Mouse (Mus musculus) ES-E14 (cell line): ENCODE results near the gene Rubcnl. TPM values are rescaled to one million over a fixed set of nuclear protein-coding genes. Genes with fewer than 3 reads are reported as not detected.

ENCODE experiments used
- DNase-seq: peaks from one replicate; pipeline ENCODE4 v3.0.0-alpha.2; 2013; ENCODE audit warnings: low read depth, low spot score
- H3K27ac ChIP-seq: 2 replicates; pipeline ENCODE4 v1.5.1; 2012; ENCODE audit warnings: low read depth, mild to moderate bottlenecking, low read length, moderate library complexity, mixed read lengths; ENCODE audit not compliant: poor library complexity, insufficient read depth, severe bottlenecking
- H3K36me3 ChIP-seq: 2 replicates; pipeline ENCODE4 v1.6.1; 2012; ENCODE audit warnings: mild to moderate bottlenecking, low read length, moderate library complexity, mixed read lengths; ENCODE audit not compliant: control insufficient read depth, poor library complexity, insufficient read depth, severe bottlenecking
- H3K4me1 ChIP-seq, 2 experiments: fragments of 150-350 bp in 1 of 2; sonication (generic) in 1 of 2; 2 replicates each; pipeline ENCODE4 v1.6.1; 2012; ENCODE audit warnings: low read length in 2 of 2, mild to moderate bottlenecking in 1 of 2, mixed read lengths in 1 of 2; ENCODE audit not compliant: control insufficient read depth in 2 of 2, insufficient read depth in 2 of 2, poor library complexity in 1 of 2
- H3K4me3 ChIP-seq, 2 experiments: fragments of 150-350 bp in 1 of 2; sonication (generic) in 1 of 2; 2 replicates each; pipeline ENCODE4 v1.5.1; 2012; ENCODE audit warnings: low read length in 2 of 2, low read depth in 1 of 2, mild to moderate bottlenecking in 1 of 2, mixed read lengths in 1 of 2; ENCODE audit not compliant: insufficient read depth in 1 of 2, poor library complexity in 1 of 2, severe bottlenecking in 1 of 2
- H3K9ac ChIP-seq: 2 replicates; pipeline ENCODE4 v1.6.1; 2012; ENCODE audit warnings: low read depth, mild to moderate bottlenecking, low read length, mixed read lengths; ENCODE audit not compliant: poor library complexity, insufficient read depth, severe bottlenecking
- H3K9me3 ChIP-seq: fragments of 150-350 bp; sonication (generic); 2 replicates; pipeline ENCODE4 v1.6.1; 2012; ENCODE audit warnings: low read depth, mild to moderate bottlenecking, low read length; ENCODE audit not compliant: control insufficient read depth, insufficient read depth
- CHD2 ChIP-seq: IDR thresholded peaks from 2 replicates; pipeline ENCODE4 v1.6.1; 2014; ENCODE audit warnings: mild to moderate bottlenecking, low read depth, low read length, inconsistent platforms
- HCFC1 ChIP-seq: IDR thresholded peaks from 2 replicates; pipeline ENCODE4 v1.6.1; 2012; ENCODE audit warnings: low read length, inconsistent platforms, borderline replicate concordance; ENCODE audit not compliant: insufficient read depth
- MAFK ChIP-seq: IDR thresholded peaks from 2 replicates; pipeline ENCODE4 v1.6.1; 2014; ENCODE audit warnings: mild to moderate bottlenecking, low read depth, low read length, inconsistent platforms; ENCODE audit not compliant: insufficient read depth
- ZC3H11A ChIP-seq: IDR thresholded peaks from 2 replicates; pipeline ENCODE4 v1.6.1; 2012; ENCODE audit warnings: low read depth, mild to moderate bottlenecking, inconsistent platforms, low read length, borderline replicate concordance
- ZNF384 ChIP-seq: IDR thresholded peaks from 2 replicates; pipeline ENCODE4 v1.6.1; 2012; ENCODE audit warnings: low read depth, low read length, inconsistent platforms
- in situ Hi-C, 2 experiments: fragments of 600-800 bp; cut with MboI; formaldehyde crosslinking; loops; one replicate each; pipeline ENCODE4 v1.15.1; 2025; ENCODE audit warnings: low sequenced_read_pairs in 2 of 2, inconsistent platforms in 1 of 2; ENCODE audit not compliant: unreplicated experiment in 2 of 2
- total RNA-seq: library from RNA; depleted of rRNA; stranded (reverse); fragments of 300-350 nt; gene quantifications from 2 replicates; pipeline ENCODE4 v1.2.3, GENCODE M21; 2012; rRNA removed

The Rubcnl gene
- total RNA-seq, 1 experiment, result 0.09 TPM

- no peak for TF ChIP-seq HCFC1
- no peak for TF ChIP-seq MAFK
- TF ChIP-seq ZNF384, result no peak
- no peak for TF ChIP-seq ZC3H11A
- TF ChIP-seq CHD2, result no peak
- H3K36me3 ChIP-seq, result no peaks in the 10 kb centered on the region
- H3K4me1 ChIP-seq, result no peaks in the 10 kb centered on the region
- H3K27ac ChIP-seq, result no peak overlapping the region
- H3K4me3 ChIP-seq, result no peak overlapping the region
- no peak overlapping the region for H3K9ac ChIP-seq
- no peak for DNase-seq
- in situ Hi-C loops, result no loop called here
- no peaks in the 10 kb centered on the region for H3K9me3 ChIP-seq
These were observed 55.3 kb downstream of the Rubcnl start for GRCm38 (mm10) chr14:75071091-75071490.

DNA sequence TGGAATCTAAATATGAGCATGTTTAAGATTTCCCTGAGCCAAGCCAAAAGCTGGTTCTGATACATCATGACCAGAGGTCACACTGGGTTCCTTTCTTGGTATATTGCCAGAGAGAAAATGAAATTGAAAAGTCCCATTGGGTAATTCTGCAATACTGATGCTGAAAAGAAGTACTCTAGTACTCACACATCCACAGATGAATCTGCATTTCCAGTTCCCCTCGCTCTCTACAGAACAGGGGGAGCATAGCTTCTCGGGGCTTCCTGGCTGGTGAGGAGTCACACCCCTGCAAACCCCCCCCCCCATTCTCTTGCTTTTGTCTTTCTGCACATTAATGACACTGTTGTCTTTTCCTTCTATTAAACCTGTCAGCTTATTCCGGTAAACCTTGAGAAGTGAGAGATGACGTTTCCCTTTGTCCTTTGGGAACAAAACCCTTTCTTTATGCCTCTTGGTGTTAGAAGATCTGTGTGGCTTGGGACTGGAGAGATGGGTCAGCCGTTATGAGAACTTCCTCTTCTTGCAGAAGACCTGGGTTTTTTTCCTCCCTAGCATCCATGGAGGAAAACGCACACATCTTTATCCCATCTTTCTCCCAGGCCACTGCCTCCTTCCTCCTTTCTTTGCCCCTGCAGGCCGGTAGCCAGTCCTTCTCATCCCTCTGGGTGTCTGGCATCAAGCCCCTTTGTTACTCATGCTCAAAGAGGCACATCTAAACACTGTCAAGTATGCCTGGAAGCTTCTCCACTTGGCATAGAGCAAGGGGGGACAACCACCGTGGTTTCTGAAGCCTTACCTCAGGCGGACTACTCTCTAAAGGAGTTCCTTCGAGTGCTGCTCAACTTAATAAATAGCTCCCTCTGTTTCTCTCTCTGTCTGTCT is 59.7 kb downstream of the Rubcnl start:
- no peaks in the 10 kb centered on the region for H3K4me1 ChIP-seq
- in situ Hi-C loops, result no loop called here
- no peaks in the 10 kb centered on the region for H3K9me3 ChIP-seq
- DNase-seq, result no peak
- H3K4me3 ChIP-seq, result no peak overlapping the region
- no peaks in the 10 kb centered on the region for H3K36me3 ChIP-seq
- TF ChIP-seq HCFC1 (no peak), MAFK (no peak), ZNF384 (no peak), CHD2 (no peak), ZC3H11A (no peak)
- H3K9ac ChIP-seq, result no peak overlapping the region
- H3K27ac ChIP-seq, result no peak overlapping the region

- Histone ChIP-seq H3K4me1 (no peaks in the 10 kb centered on the region), H3K4me3 (no peak overlapping the region), H3K9me3 (no peaks in the 10 kb centered on the region), H3K27ac (no peak overlapping the region), H3K9ac (no peak overlapping the region), H3K36me3 (no peaks in the 10 kb centered on the region)
- no peak for DNase-seq
- no peak for TF ChIP-seq HCFC1
- in situ Hi-C loops, result no loop called here
These were observed 62.1 kb downstream of the Rubcnl start for GRCm38 (mm10) chr14:75077946-75078345.

Other genes with a start within 250 kb of the Rubcnl start
- 3.3 and 7.9 TPM in 2 replicates for gene Lrch1, start 68.2 kb upstream of the Rubcnl start, total RNA-seq
- not detected in 2 replicates for gene Lrrc63, start 114.9 kb downstream of the Rubcnl start, total RNA-seq
- 0.79 and 2.8 TPM in 2 replicates for gene Lcp1, start 115.1 kb downstream of the Rubcnl start, total RNA-seq
- 0.80 and 1.3 TPM in 2 replicates for gene Cpb2, start 226.3 kb downstream of the Rubcnl start, total RNA-seq